Mouse (Mus musculus): ENCODE measurements around the gene Fgfr2.

Gene Fgfr2

DNA sequence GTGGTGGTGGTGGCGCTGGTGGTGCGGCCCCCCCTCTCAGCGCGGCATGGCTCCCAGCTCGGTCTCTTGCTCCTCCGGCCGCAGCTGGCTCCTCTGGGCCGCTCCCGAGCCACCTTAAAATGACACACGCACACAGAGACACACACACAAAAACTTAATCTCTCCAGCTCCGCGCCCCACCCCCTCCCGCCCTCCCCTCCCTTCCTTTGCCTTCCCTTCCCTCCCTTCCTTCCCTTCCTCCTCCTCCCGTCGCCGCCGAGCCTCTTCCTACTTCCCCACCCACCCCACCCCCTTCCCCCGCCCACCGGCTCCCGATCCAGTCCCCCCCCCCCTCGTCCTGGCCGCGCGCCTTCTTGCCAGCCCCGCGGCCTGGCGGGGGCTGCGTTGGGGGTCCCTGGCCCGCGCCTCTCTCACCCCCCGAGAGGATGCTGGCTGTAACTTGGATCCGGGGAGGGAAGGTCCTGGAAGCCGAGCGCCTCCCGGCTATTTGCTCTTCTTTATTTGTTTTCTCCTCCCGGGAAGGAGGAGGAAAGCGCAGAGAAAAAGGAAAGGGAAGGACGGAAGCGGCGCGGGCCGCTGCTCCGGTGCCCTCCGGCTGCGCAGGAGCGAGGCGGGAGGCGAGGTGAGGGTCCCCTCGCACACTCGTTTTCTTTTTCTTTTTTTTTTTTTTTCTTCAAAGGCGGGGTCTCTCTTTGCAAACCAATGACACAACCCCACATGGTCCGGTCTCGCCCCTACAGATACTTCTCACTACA lies at the start of gene Fgfr2:
Gene Fgfr2 (minus strand): TSS at position 107 of the 755 bp plus-strand sequence.
- DNase-seq: peak; percentile 61

GRCm38 (mm10) chr7:133171403-133172032 lies 48.4 kb upstream of the Fgfr2 start:
- DNase-seq: no peak

DNA sequence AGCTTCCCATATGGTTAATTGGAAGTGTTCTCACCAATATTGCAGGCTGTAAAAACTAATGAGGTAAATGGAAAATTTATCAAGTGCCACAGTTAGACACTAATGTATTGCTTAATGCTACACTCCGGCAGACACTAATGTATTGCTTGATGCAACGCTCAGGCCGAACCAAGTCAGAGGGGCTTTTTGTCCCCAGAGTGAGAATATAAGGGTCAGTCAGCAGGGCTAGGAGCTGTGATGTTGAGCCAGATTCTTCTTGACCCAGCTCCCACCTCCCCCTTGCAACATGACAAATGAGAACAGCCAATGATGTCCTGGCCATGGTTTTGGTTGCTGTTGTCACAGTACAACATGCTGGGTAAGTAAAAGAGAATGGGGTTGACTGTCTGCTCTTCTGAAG lies 45.8 kb upstream of the Fgfr2 start:
- no peak for DNase-seq

- DNase-seq: no peak
Observed at GRCm38 (mm10) chr7:133167903-133168302, 44.8 kb upstream of the Fgfr2 start.

DNA sequence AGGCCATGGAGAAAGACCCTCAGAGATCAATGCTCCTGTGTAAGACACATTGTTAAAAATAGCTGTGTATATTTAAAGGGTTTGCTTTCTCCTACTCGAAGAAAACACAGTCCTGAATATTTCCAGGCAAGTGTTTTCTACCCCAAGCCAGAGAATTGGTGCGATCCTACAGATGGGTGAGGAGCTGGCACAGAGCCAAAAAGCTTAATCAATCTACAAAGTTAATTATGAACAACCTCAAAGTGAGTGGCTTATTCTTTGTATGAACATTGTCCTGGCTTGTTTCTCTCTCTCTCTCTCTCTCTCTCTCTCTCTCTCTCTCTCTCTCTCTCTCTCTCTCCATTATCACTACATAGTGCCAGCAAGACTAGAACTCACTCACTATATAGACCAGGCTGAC lies 41.6 kb upstream of the Fgfr2 start:
- no peak for DNase-seq

DNA sequence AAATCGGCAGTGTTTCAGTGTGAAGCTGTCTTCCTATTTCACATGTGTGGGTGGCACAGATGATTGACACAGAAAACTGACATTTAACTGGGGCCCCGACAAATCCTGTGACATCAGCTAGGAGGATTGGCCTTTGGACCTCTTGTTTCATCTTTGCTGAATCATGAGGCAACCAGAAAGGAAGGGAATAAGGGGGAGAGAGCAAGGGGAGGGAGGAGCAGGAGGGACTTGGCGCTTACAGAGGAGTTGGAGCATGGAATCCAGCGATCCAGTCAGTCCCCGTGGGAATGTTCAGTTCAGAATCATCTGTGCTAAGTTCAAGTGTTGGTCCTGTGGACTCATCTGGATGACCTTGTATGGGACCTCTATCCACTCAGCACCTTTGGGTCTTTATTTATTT lies 39.9 kb upstream of the Fgfr2 start:
- DNase-seq: peak; percentile 62

DNA sequence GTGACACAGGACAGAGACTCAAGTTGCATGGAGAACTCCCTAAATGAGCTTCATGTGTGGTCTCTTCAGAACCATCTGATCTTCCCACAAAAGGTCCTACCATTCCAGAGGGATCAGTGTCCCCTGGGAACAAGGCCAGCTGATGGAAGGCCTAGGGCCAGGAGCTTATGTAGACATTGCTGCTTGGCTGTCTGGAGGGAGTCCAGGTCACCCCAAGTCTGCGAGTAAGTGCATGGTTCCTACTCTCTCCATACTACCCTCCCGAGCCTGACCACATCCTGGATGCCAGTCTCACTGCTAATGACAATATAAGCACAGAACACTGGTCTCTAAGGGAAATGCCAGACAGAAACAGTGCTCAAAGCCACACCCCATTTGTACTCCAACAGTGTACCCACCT lies 39.0 kb upstream of the Fgfr2 start:
- DNase-seq: no peak

DNA sequence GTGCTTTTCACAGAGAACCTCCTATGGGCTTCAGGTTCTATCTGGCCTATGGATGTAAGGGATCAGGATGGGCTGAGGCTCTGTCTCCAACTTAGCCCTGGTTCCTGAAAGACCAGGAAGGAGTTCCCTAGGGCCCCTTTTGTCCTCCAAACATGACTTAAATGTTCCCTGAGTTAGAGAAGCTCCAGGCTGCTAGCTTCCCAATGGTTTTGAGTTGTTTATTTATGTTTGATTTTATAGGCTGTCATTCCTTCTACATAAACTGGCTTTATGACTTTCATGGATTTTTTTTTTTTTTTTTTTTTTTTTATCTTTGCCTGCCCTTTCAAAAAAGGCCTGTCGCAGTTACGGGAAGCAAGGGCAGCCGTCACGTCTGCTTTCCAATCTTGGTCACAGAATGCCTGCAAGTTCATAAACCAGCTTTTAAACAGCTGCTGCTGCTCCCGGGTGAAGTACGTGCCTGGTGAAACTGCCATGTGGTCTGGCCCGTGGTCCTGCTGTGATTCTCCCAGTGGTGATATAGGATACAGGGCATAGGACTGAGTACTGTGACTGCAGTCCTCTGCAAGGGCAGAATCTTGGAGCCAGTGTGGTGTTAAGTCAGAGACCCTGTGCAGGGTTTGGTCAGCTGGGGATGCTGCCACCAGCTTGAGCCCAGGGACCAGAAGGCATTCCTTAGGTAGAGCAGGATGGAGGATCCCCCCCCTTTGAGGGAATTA lies 38.4 kb upstream of the Fgfr2 start:
- no peak for DNase-seq

- no peak for DNase-seq
Observed at GRCm38 (mm10) chr7:133159519-133159918, 36.4 kb upstream of the Fgfr2 start.

- DNase-seq: no peak
Observed at GRCm38 (mm10) chr7:133155621-133156020, 32.5 kb upstream of the Fgfr2 start.

- DNase-seq: no peak
Observed at GRCm38 (mm10) chr7:133154846-133155245, 31.7 kb upstream of the Fgfr2 start.

- no peak for DNase-seq
Observed at GRCm38 (mm10) chr7:133139689-133140336, 16.7 kb upstream of the Fgfr2 start.

- DNase-seq: no peak
Observed at GRCm38 (mm10) chr7:133133552-133133951, 10.4 kb upstream of the Fgfr2 start.

DNA sequence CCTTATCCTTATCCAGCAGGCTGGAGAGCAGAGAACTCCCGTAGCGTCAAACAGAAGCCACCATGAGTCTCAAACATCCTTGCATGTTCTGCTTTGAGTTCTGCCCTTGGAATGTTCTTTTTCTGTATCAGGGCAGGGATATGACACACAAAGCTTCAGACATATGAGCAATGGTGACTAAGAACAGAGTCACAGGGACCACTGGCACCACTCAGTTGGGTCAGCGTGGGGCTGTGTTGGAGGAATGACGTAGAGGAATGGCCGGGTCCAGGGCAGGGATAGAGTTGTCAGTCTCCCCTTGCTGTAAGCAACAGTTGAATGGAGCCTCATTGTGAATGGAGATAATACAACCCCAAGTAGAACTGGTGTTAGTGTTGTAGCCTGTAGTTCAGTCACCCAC lies 9.6 kb upstream of the Fgfr2 start:
- DNase-seq: no peak

DNA sequence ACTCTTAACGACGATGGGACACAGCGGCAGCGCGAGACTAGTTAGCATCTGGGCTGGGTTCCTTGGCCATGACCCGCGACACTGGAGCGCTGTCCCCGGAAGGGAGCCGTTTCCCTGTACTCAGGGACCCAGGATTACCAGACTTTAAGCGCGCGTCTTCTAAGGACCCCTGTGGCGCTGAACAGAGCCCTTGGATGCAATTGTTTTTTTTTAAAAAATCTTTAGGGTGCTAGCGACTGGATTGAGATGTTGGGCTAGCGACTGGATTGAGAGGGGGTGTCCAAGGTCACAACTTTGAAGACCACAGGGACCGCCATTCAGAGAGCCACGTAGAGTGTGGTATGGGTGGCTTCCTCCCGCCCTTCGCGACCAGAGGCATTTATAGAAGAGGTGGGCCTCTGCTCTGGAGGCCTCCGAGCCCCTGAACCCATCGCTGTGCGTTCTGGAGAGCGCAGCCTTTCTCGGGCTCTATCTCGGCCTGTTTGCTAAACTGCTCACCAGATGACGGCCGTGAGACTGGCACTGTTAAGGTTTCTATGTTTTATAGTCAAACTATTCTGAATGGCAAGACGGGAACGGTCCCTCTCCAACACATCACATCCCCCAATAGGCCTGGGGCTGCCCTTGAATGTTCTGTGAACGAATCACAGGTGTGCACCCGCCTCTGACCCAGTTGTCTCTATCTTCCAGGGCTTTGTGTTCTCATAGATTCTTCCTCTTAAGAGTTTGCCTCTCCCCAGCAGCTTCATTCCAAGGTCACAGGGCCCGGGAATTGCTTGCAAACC lies 1.7 kb upstream of the Fgfr2 start:
- DNase-seq: no peak

DNA sequence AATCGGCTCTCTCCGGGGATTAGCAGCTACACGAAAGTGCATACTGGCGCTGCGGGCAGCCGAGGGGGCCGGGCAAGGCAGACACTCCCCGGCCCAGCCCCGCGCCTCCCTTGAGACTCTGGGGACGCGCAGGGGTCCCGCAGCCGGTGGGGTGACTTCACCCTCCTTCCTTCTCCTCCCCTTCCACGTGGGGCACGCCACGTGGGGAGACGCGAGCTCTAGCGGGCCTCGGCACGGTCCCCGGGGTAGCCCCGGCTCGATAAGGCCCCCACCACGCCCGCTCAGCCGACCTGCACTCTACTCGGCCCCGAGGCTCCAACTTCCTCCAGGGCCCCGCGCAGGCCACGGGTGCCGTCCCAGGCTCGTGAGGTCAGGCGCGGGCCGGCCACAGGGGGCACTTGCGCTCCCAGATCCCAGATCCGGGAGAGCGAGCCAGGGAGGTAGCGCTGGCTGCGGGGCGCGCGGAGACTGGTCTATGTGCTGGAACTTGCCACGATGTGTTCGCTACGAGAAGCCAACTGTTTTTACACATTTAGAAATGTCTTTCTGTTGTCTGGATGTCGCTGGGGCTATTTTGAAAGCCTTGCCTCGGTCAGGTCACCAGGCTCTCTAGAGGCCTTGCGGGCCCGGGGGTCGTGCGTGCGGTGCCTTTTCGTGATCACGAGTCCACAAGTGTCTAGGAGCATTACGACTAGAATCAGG lies 1.0 kb upstream of the Fgfr2 start, which contains the start of gene Ctbp2:
Gene Ctbp2 (minus strand): TSS at position 356 of the 702 bp plus-strand sequence.
- peak; percentile 80 for DNase-seq

- DNase-seq: peak; percentile 47
Observed at GRCm38 (mm10) chr7:133122379-133123243, 539 bp downstream of the Fgfr2 start.

- peak; percentile 39 for DNase-seq
Observed at GRCm38 (mm10) chr7:133121661-133122378, 1.3 kb downstream of the Fgfr2 start.

GRCm38 (mm10) chr7:133121080-133121607 lies 2.0 kb downstream of the Fgfr2 start:
- DNase-seq: no peak

Data from kidney, adult 11 months (tissue).